Mouse (Mus musculus): Measurements from ENCODE around the gene Pnmt. TPM values are rescaled to one million over a fixed set of nuclear protein-coding genes. Genes with fewer than 3 reads are reported as not detected.

The Pnmt gene
- total and polyA plus RNA-seq, 3 experiments = not detected

- Histone ChIP-seq H3K9ac (ENCODE audit: insufficient read depth, low read depth) (no peak overlapping the region), H3K9me3 (replicated peaks; ENCODE audit: low read length) (no peaks in the 10 kb centered on the region), H3K4me3 (replicated peaks in 1 of 3; ENCODE audit: low read depth in 2 of 3, low read length in 2 of 3, poor library complexity in 1 of 3) (no peak overlapping the region), H3K79me2 (replicated peaks; ENCODE audit: control insufficient read depth, extremely low read depth, insufficient read depth, poor library complexity, severe bottlenecking) (no peaks in the 10 kb centered on the region), H3K4me2 (ENCODE audit: insufficient read depth, low read depth, poor library complexity, severe bottlenecking) (no peak overlapping the region), H3K27me3 (replicated peaks) (peaks cover 40% of the 10 kb centered on the region), H3K36me3 (replicated peaks in 1 of 2; ENCODE audit: control insufficient read depth in 1 of 2, insufficient read depth in 1 of 2, low read length in 1 of 2) (peaks cover 0 to 11% of the 10 kb centered on the region in 2 experiments), H3K4me1 (ENCODE audit: control insufficient read depth in 1 of 2, insufficient read depth in 2 of 2) (no peaks in the 10 kb centered on the region), H3K27ac (ENCODE audit: insufficient read depth, low read depth) (no peak overlapping the region)
- TF ChIP-seq HCFC1 (IDR thresholded peaks at IDR 0.05; ENCODE audit: low read depth, low read length) = 0 out of 2 replicates have a peak, but pooled peaks have one; percentile 27
- TF ChIP-seq JUND (conservative IDR thresholded peaks at IDR 0.05; ENCODE audit: low read depth, low read length) = no peak
- no peak for DNase-seq (ENCODE audit: extremely low read depth)
- in situ Hi-C loops (cut with MboI; ENCODE audit: low pct_ligation_motif_present, low pct_unique_long_range_greater_than_20kb, low sequenced_read_pairs) (no loop called here), dilution Hi-C loops (cut with MboI; ENCODE audit: extremely low pct_ligation_motif_present, extremely low pct_unique_long_range_greater_than_20kb, low sequenced_read_pairs) (no loop called here)
Measured at GRCm38 (mm10) chr11:98431743-98432502, 45.7 kb downstream of the Pnmt start.

- H3K27ac ChIP-seq (ENCODE audit: insufficient read depth, low read depth) = no peak overlapping the region
- no peak overlapping the region for H3K4me3 ChIP-seq (replicated peaks in 1 of 3; ENCODE audit: low read depth in 2 of 3, low read length in 2 of 3, poor library complexity in 1 of 3)
- peaks cover 0 to 10% of the 10 kb centered on the region in 2 experiments; a peak in 3 of 4 replicates for H3K4me1 ChIP-seq (ENCODE audit: control insufficient read depth in 1 of 2, insufficient read depth in 2 of 2)
Measured at GRCm38 (mm10) chr11:98435723-98436122, 49.5 kb downstream of the Pnmt start.

GRCm38 (mm10) chr11:98437441-98437840, 51.2 kb downstream of the Pnmt start:
- Histone ChIP-seq H3K9ac (ENCODE audit: insufficient read depth, low read depth) (no peak overlapping the region), H3K36me3 (replicated peaks in 1 of 2; ENCODE audit: control insufficient read depth in 1 of 2, insufficient read depth in 1 of 2, low read length in 1 of 2) (peaks cover 4 to 21% of the 10 kb centered on the region in 2 experiments), H3K27ac (ENCODE audit: insufficient read depth, low read depth) (no peak overlapping the region), H3K4me1 (ENCODE audit: control insufficient read depth in 1 of 2, insufficient read depth in 2 of 2) (peaks cover 0 to 10% of the 10 kb centered on the region in 2 experiments; a peak in 3 of 4 replicates), H3K4me3 (replicated peaks in 1 of 3; ENCODE audit: low read depth in 2 of 3, low read length in 2 of 3, poor library complexity in 1 of 3) (no peak overlapping the region), H3K27me3 (replicated peaks) (no peaks in the 10 kb centered on the region), H3K9me3 (replicated peaks; ENCODE audit: low read length) (peaks cover 2% of the 10 kb centered on the region), H3K79me2 (replicated peaks; ENCODE audit: control insufficient read depth, extremely low read depth, insufficient read depth, poor library complexity, severe bottlenecking) (no peaks in the 10 kb centered on the region), H3K4me2 (ENCODE audit: insufficient read depth, low read depth, poor library complexity, severe bottlenecking) (peak overlapping the region; percentile 50; the same call in 1 of the 2 replicates)
- no peak for DNase-seq (ENCODE audit: extremely low read depth)
- dilution Hi-C loops (cut with MboI; ENCODE audit: extremely low pct_ligation_motif_present, extremely low pct_unique_long_range_greater_than_20kb, low sequenced_read_pairs) = no loop called here
- TF ChIP-seq JUN (IDR thresholded peaks at IDR 0.05; ENCODE audit: insufficient read depth, low read depth, low read length) (no peak), MAZ (IDR thresholded peaks at IDR 0.05; ENCODE audit: low read depth, low read length) (no peak), NELFE (IDR thresholded peaks at IDR 0.05; ENCODE audit: low read depth, low read length) (no peak), CHD1 (IDR thresholded peaks at IDR 0.05; ENCODE audit: low read depth, low read length) (no peak), MAX (IDR thresholded peaks at IDR 0.05; ENCODE audit: low read length) (no peak), CTCF (conservative IDR thresholded peaks at IDR 0.05 in 1 of 2, IDR thresholded peaks at IDR 0.05 in 1 of 2; ENCODE audit: low read depth in 2 of 2, low read length in 2 of 2) (no peak), KAT2A (IDR thresholded peaks at IDR 0.05; ENCODE audit: insufficient replicate concordance, low read length) (no peak), MAFK (IDR thresholded peaks at IDR 0.05; ENCODE audit: insufficient replicate concordance, low read length) (no peak), UBTF (IDR thresholded peaks at IDR 0.05; ENCODE audit: low read depth, low read length) (no peak), ZMIZ1 (IDR thresholded peaks at IDR 0.05; ENCODE audit: low read depth, low read length) (no peak), USF1 (IDR thresholded peaks at IDR 0.05; ENCODE audit: low read depth, low read length) (no peak), ZNF384 (IDR thresholded peaks at IDR 0.05; ENCODE audit: low read depth, low read length) (no peak), IRF4 (IDR thresholded peaks at IDR 0.05; ENCODE audit: low read depth, low read length) (no peak), TBP (conservative IDR thresholded peaks at IDR 0.05; ENCODE audit: low read depth, low read length) (no peak), ELF1 (IDR thresholded peaks at IDR 0.05; ENCODE audit: low read depth, low read length) (no peak), ZKSCAN1 (IDR thresholded peaks at IDR 0.05; ENCODE audit: borderline replicate concordance, low read depth, low read length) (no peak), EP300 (IDR thresholded peaks at IDR 0.05; ENCODE audit: low read length) (no peak), ETS1 (conservative IDR thresholded peaks at IDR 0.05; ENCODE audit: low read depth, low read length) (no peak), ZC3H11A (IDR thresholded peaks at IDR 0.05; ENCODE audit: low read depth, low read length) (no peak)
- in situ Hi-C loops (cut with MboI; ENCODE audit: low pct_ligation_motif_present, low pct_unique_long_range_greater_than_20kb, low sequenced_read_pairs) = no loop called here

More at GRCm38 (mm10) chr11:98435723-98436122, 49.5 kb downstream of the Pnmt start:
- DNase-seq (ENCODE audit: extremely low read depth) = no peak
- Histone ChIP-seq H3K79me2 (replicated peaks; ENCODE audit: control insufficient read depth, extremely low read depth, insufficient read depth, poor library complexity, severe bottlenecking) (no peaks in the 10 kb centered on the region), H3K9ac (ENCODE audit: insufficient read depth, low read depth) (no peak overlapping the region), H3K9me3 (replicated peaks; ENCODE audit: low read length) (no peaks in the 10 kb centered on the region), H3K4me2 (ENCODE audit: insufficient read depth, low read depth, poor library complexity, severe bottlenecking) (no peak overlapping the region), H3K36me3 (replicated peaks in 1 of 2; ENCODE audit: control insufficient read depth in 1 of 2, insufficient read depth in 1 of 2, low read length in 1 of 2) (peaks cover 4 to 21% of the 10 kb centered on the region in 2 experiments), H3K27me3 (replicated peaks) (peaks cover 15% of the 10 kb centered on the region)
- dilution Hi-C loops (cut with MboI; ENCODE audit: extremely low pct_ligation_motif_present, extremely low pct_unique_long_range_greater_than_20kb, low sequenced_read_pairs) = no loop called here
- TF ChIP-seq PAX5 (IDR thresholded peaks at IDR 0.05; ENCODE audit: low read length) = no peak
- TF ChIP-seq UBTF (IDR thresholded peaks at IDR 0.05; ENCODE audit: low read depth, low read length) = no peak
- no peak for TF ChIP-seq ZNF384 (IDR thresholded peaks at IDR 0.05; ENCODE audit: low read depth, low read length)
- in situ Hi-C loops (cut with MboI; ENCODE audit: low pct_ligation_motif_present, low pct_unique_long_range_greater_than_20kb, low sequenced_read_pairs) = no loop called here

Data from CH12.LX (cell line).